Mouse (Mus musculus): ENCODE data around the gene Mup20. TPM values are rescaled to one million over a fixed set of nuclear protein-coding genes. Genes with fewer than 3 reads are reported as not detected.

Gene Mup20
- not detected for polyA plus RNA-seq (2017; shearing (Covaris generic))

GRCm38 (mm10) chr4:62054058-62054457 is at the start of gene Mup20:
Gene Mup20, minus strand, starts transcription at chr4:62054158.

GRCm38 (mm10) chr4:62087241-62087640 is 33.3 kb upstream of the Mup20 start, which contains the start of gene Mup3:
Gene Mup3, minus strand, starts transcription at chr4:62087342.

Other genes starting within 250 kb of the Mup20 start
- not detected for gene Mup5, start 218.9 kb downstream of the Mup20 start, polyA plus RNA-seq (2017; shearing (Covaris generic))
- not detected for gene Mup3, start 33.2 kb upstream of the Mup20 start, polyA plus RNA-seq (2017; shearing (Covaris generic))
- not detected for gene Mup21, start 96.7 kb upstream of the Mup20 start, polyA plus RNA-seq (2017; shearing (Covaris generic))
- gene Zfp37, start 176.9 kb upstream of the Mup20 start, polyA plus RNA-seq (2017; shearing (Covaris generic)), result not detected
- 11.9 TPM for gene Slc31a2, start 208.4 kb upstream of the Mup20 start, polyA plus RNA-seq (2017; shearing (Covaris generic))

Data from naive thymus-derived CD4-positive, alpha-beta T cell, adult 5 months (primary cell).